Mouse (Mus musculus) midbrain, postnatal 0 days (tissue): ENCODE measurements around the gene Ypel2. TPM values are rescaled to one million over a fixed set of nuclear protein-coding genes. Genes with fewer than 3 reads are reported as not detected.

Source experiments
- ATAC-seq: fragments of 200-750 bp; cut with Nextera tagmentation; 2 replicates; pipeline ENCODE4 v1.8.0; 2017; ENCODE audit warnings: moderate number of reproducible peaks, mild to moderate bottlenecking, moderate TSS enrichment, moderate library complexity; ENCODE audit not compliant: low FRiP score
- DNase-seq: peaks from one replicate; pipeline ENCODE4 v3.0.0-alpha.2; 2015; ENCODE audit warnings: low spot score
- H3K27ac ChIP-seq: fragments of 300-500 bp; sonication (generic); 2 replicates; pipeline ENCODE4 v1.5.1; 2014; ENCODE audit warnings: low read depth, mild to moderate bottlenecking, low read length, mixed read lengths
- H3K27me3 ChIP-seq: fragments of 300-500 bp; sonication (generic); 2 replicates; pipeline ENCODE4 v1.6.1; 2014; ENCODE audit warnings: low read length, control low read depth, mixed read lengths; ENCODE audit not compliant: insufficient read depth
- H3K36me3 ChIP-seq: fragments of 300-500 bp; sonication (generic); 2 replicates; pipeline ENCODE4 v1.6.1; 2014; ENCODE audit warnings: low read length, control low read depth, mixed read lengths; ENCODE audit not compliant: insufficient read depth
- H3K4me1 ChIP-seq: fragments of 300-500 bp; sonication (generic); 2 replicates; pipeline ENCODE4 v1.6.1; 2014; ENCODE audit warnings: mild to moderate bottlenecking, control low read depth, antibody characterized with exemption, low read length, mixed read lengths; ENCODE audit not compliant: insufficient read depth
- H3K4me2 ChIP-seq: fragments of 300-500 bp; sonication (generic); 2 replicates; pipeline ENCODE4 v1.6.1; 2014; ENCODE audit warnings: low read depth, mild to moderate bottlenecking, low read length, mixed read lengths; ENCODE audit not compliant: poor library complexity, severe bottlenecking
- H3K4me3 ChIP-seq: fragments of 300-500 bp; sonication (generic); 2 replicates; pipeline ENCODE4 v1.5.1; 2014; ENCODE audit warnings: low read depth, mild to moderate bottlenecking, low read length, moderate library complexity
- H3K9ac ChIP-seq: fragments of 300-500 bp; sonication (generic); replicated peaks from 2 replicates; pipeline ENCODE4 v1.6.1; 2014; ENCODE audit warnings: mild to moderate bottlenecking, low read length, moderate library complexity, mixed read lengths; ENCODE audit not compliant: poor library complexity, severe bottlenecking
- H3K9me3 ChIP-seq: fragments of 300-500 bp; sonication (generic); 2 replicates; pipeline ENCODE4 v1.6.1; 2016; ENCODE audit warnings: low read length, control low read depth
- CTCF ChIP-seq: IDR thresholded peaks from 2 replicates; pipeline ENCODE4 v1.5.1; 2016; ENCODE audit warnings: antibody characterized with exemption, mild to moderate bottlenecking
- WGBS: fragments of 180-500 bp; shearing (Covaris S2); extraction: QIAGEN DNeasy Blood & Tissue Kit; methylation state at CpG from one replicate; pipeline ENCODE4 v1.1.7; 2014; 5-methylcytosine and 5-hydroxymethylcytosine counted together
- polyA plus RNA-seq: library from polyadenylated mRNA; unstranded; fragments of >200 nt; fragmentation: Nextera tagmentation; extraction: Ambion mirVana; gene quantifications from 2 replicates; pipeline ENCODE4 v1.2.1, GENCODE M21; 2015
- total RNA-seq: library from RNA; depleted of rRNA; stranded (reverse); fragments of >200 nt; gene quantifications from 2 replicates; pipeline ENCODE4 v1.2.3, GENCODE M21; 2014

Gene Ypel2
- total and polyA plus RNA-seq, 2 experiments from 2014 or later: 4.3 to 5.8 TPM

GRCm38 (mm10) chr11:86946644-86947195, 46.8 kb downstream of the Ypel2 start:
- 37% methylated on average over 6 of the region's 6 CpGs for WGBS
- Histone ChIP-seq H3K27me3 (no peaks in the 10 kb centered on the region), H3K4me3 (no peak overlapping the region), H3K27ac (no peak overlapping the region), H3K4me2 (no peak overlapping the region), H3K9ac (no peak overlapping the region), H3K9me3 (no peaks in the 10 kb centered on the region), H3K36me3 (0 out of 2 replicates have a peak, but pooled peaks cover 3% of the 10 kb centered on the region), H3K4me1 (no peaks in the 10 kb centered on the region)
- ATAC-seq: no peak
- TF ChIP-seq CTCF: no peak
- DNase-seq: no peak

DNA sequence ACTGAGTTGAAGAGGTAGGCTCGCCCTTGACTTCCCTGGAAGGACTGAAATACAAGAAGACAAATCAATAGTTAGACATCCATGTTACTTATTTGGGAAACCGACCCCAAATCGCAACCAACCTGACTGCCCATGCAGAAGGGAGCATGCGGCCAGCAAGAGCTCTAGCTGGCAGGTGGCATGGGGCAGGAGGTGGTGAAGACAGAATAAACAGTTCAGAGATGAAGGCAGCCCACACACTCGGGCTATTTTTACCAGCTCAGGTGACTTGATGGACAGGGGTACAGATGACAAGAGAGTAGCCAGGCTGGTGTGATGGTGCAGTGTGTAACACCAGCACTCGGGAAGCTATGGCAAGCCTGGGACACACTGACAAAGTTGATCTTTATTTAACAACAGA, 47.6 kb downstream of the Ypel2 start:
- Histone ChIP-seq H3K4me3 (no peak overlapping the region), H3K4me1 (no peaks in the 10 kb centered on the region), H3K27ac (no peak overlapping the region), H3K27me3 (no peaks in the 10 kb centered on the region), H3K9ac (no peak overlapping the region), H3K36me3 (0 out of 2 replicates have a peak, but pooled peaks cover 3% of the 10 kb centered on the region), H3K9me3 (no peaks in the 10 kb centered on the region), H3K4me2 (no peak overlapping the region)
- no peak for DNase-seq
- no peak for ATAC-seq
- TF ChIP-seq CTCF: no peak
- WGBS: 84% methylated on average over 6 of the region's 6 CpGs

DNA sequence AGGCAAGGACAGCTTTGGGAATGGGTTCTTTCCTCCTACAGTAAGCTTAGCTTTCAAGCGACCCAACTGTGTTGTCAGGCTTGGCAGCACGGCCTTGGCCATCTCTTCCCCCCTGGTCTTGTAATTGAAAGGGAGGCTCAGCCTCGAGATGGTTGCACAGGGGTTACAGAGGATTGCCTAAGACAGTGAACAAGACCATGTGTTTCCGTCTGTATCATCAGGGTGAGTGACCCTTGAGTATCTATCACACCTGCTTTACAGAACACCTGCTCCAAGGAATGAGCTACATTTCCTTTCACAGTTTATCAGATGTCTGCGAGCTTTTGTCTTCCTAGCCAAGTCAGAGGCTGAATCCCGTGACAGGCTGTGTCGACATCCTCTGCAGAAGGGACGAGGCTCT, 48.4 kb downstream of the Ypel2 start:
- Histone ChIP-seq H3K27me3 (no peaks in the 10 kb centered on the region), H3K9me3 (no peaks in the 10 kb centered on the region), H3K36me3 (0 out of 2 replicates have a peak, but pooled peaks cover 3% of the 10 kb centered on the region), H3K27ac (no peak overlapping the region), H3K9ac (no peak overlapping the region), H3K4me2 (no peak overlapping the region), H3K4me1 (no peaks in the 10 kb centered on the region), H3K4me3 (no peak overlapping the region)
- DNase-seq (no peak), ATAC-seq (no peak)
- no peak for TF ChIP-seq CTCF
- WGBS: 81% methylated on average over 8 of the region's 8 CpGs

GRCm38 (mm10) chr11:86944539-86944938, 49.0 kb downstream of the Ypel2 start:
- Histone ChIP-seq H3K9ac (no peak overlapping the region), H3K4me3 (no peak overlapping the region), H3K4me1 (no peaks in the 10 kb centered on the region), H3K9me3 (no peaks in the 10 kb centered on the region), H3K36me3 (0 out of 2 replicates have a peak, but pooled peaks cover 3% of the 10 kb centered on the region), H3K27ac (no peak overlapping the region), H3K4me2 (no peak overlapping the region), H3K27me3 (no peaks in the 10 kb centered on the region)
- 80% methylated on average over 8 of the region's 8 CpGs for WGBS
- DNase-seq: no peak
- no peak for ATAC-seq
- no peak for TF ChIP-seq CTCF

DNA sequence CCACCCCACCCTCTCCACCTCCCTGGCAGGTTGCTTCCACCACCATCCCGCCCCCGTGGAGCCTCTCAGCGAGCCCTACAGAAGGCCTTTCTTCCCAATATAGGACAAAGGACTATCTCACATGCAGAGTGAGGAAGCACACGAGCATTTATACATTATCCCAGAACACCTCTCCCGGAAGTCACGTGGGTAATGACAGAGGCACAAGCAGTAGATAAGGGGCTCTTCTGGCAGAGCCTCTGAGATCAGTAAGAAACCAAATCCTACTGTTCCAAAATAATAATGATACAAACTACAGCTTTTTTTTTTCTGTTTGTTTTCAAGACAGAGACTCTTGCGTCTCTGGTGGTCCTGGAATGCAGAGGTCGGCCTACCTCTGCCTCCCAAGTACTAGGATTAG, 51.6 kb downstream of the Ypel2 start:
- no peak for DNase-seq
- no peak overlapping the region for H3K9ac ChIP-seq
- ATAC-seq: no peak
- no peaks in the 10 kb centered on the region for H3K27me3 ChIP-seq
- 0 out of 2 replicates have a peak, but pooled peaks cover 3% of the 10 kb centered on the region for H3K36me3 ChIP-seq
- no peak for TF ChIP-seq CTCF
- H3K4me3 ChIP-seq: no peak overlapping the region
- H3K9me3 ChIP-seq: no peaks in the 10 kb centered on the region
- H3K27ac ChIP-seq: no peak overlapping the region
- no peak overlapping the region for H3K4me2 ChIP-seq
- no peaks in the 10 kb centered on the region for H3K4me1 ChIP-seq
- WGBS: 91% methylated on average over 8 of the region's 8 CpGs

DNA sequence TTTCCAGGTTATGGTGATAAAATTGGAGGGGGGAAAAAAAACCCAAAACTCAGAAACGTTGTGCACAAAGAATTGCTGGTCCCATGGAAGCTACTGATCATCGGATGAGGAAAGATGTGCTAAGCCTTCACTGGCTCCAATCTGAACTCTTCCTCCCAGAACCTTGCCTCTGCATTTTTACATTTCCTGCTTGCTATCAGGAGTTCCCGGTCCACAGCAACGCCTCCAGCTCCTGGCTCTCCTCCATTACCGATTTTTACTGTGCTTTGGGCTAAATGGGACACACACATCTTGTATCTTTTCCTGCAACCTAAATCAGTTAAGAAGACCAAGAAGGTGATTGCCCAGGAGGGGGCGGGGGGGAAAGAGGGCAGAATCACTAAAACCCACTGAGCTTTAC, 54.0 kb downstream of the Ypel2 start:
- H3K4me3 ChIP-seq: no peak overlapping the region
- H3K36me3 ChIP-seq: 0 out of 2 replicates have a peak, but pooled peaks cover 3% of the 10 kb centered on the region
- DNase-seq (no peak), ATAC-seq (no peak)
- no peak for TF ChIP-seq CTCF
- 88% methylated on average over 6 of the region's 6 CpGs for WGBS
- no peaks in the 10 kb centered on the region for H3K27me3 ChIP-seq
- H3K4me2 ChIP-seq: no peak overlapping the region
- H3K9me3 ChIP-seq: no peaks in the 10 kb centered on the region
- no peak overlapping the region for H3K27ac ChIP-seq
- no peak overlapping the region for H3K9ac ChIP-seq
- H3K4me1 ChIP-seq: no peaks in the 10 kb centered on the region
